Mouse (Mus musculus) kidney, postnatal 14 days (tissue): ENCODE results near the gene Lta.
A peak's percentile ranks its signal among the peaks of the same experiment; 100 is the strongest.

ENCODE experiments used
- DNase-seq: peaks from one replicate; pipeline ENCODE4 v3.0.0; 2022; ENCODE audit warnings: mixed read lengths

Lta gene

GRCm38 (mm10) chr17:35204494-35205379 is at the start of gene Lta:
Gene Lta, minus strand, starts transcription at chr17:35205351.
- no peak for DNase-seq

- peak; percentile 70 for DNase-seq
These were observed 49.3 kb upstream of the Lta start for GRCm38 (mm10) chr17:35254241-35255098.

GRCm38 (mm10) chr17:35253293-35254093 is 48.3 kb upstream of the Lta start:
- no peak for DNase-seq

GRCm38 (mm10) chr17:35252619-35253292 is 47.6 kb upstream of the Lta start:
- no peak for DNase-seq

GRCm38 (mm10) chr17:35251981-35252380 is 46.8 kb upstream of the Lta start:
- no peak for DNase-seq

GRCm38 (mm10) chr17:35251162-35251719 is 46.1 kb upstream of the Lta start:
- DNase-seq: no peak

- DNase-seq: no peak
These were observed 45.4 kb upstream of the Lta start for GRCm38 (mm10) chr17:35250348-35251120.

- no peak for DNase-seq
These were observed 44.5 kb upstream of the Lta start for GRCm38 (mm10) chr17:35249451-35250197.

- DNase-seq: no peak
These were observed 43.8 kb upstream of the Lta start for GRCm38 (mm10) chr17:35248986-35249385.

GRCm38 (mm10) chr17:35247144-35247543 is 42.0 kb upstream of the Lta start:
- no peak for DNase-seq

GRCm38 (mm10) chr17:35245731-35246623 is 40.8 kb upstream of the Lta start:
- no peak for DNase-seq

GRCm38 (mm10) chr17:35244999-35245398 is 39.8 kb upstream of the Lta start:
- DNase-seq: no peak

- DNase-seq: peak; percentile 67
These were observed 37.9 kb upstream of the Lta start for GRCm38 (mm10) chr17:35243086-35243485.

GRCm38 (mm10) chr17:35242015-35242941 is 37.1 kb upstream of the Lta start:
- peak; percentile 88 for DNase-seq

- peak; percentile 97 for DNase-seq
These were observed 36.3 kb upstream of the Lta start, which contains the start of gene Ddx39b for GRCm38 (mm10) chr17:35241305-35242014. Gene Ddx39b, plus strand, starts transcription at chr17:35241746.

GRCm38 (mm10) chr17:35240384-35241304 is 35.5 kb upstream of the Lta start:
- no peak for DNase-seq
